Mouse (Mus musculus): Measurements from ENCODE around the gene Zfp599. TPM values are rescaled to one million over a fixed set of nuclear protein-coding genes. Genes with fewer than 3 reads are reported as not detected.
A peak's percentile ranks its signal among the peaks of the same experiment; 100 is the strongest.
"Not testable (repeated sequence)": the region's sequence is repeated elsewhere in the genome, so short reads cannot be mapped to it uniquely, and the experiment has no call there.

Gene Zfp599
- polyA plus RNA-seq, 1 experiment from 2014 or later, result 12.4 TPM

- Histone ChIP-seq H3K36me3 (peaks cover 42% of the 10 kb centered on the region), H3K4me2 (replicated peaks) (no peak overlapping the region), H3K4me3 (no peak overlapping the region), H3K4me1 (0 out of 2 replicates have a peak, but pooled peaks cover 2% of the 10 kb centered on the region), H3K27ac (replicated peaks) (no peak overlapping the region), H3K27me3 (no peaks in the 10 kb centered on the region), H3K9me3 (peaks cover 6% of the 10 kb centered on the region; the same call in 1 of the 2 replicates), H3K9ac (replicated peaks) (no peak overlapping the region)
- 95% methylated on average over 4 of the region's 4 CpGs for WGBS
- no peak for ATAC-seq (replicated peaks)
These were observed 3.1 kb downstream of the Zfp599 start for GRCm38 (mm10) chr9:22256579-22256978.

GRCm38 (mm10) chr9:22244242-22244641, 15.5 kb downstream of the Zfp599 start:
- H3K4me2 ChIP-seq (replicated peaks), result no peak overlapping the region
- ATAC-seq (replicated peaks), result no peak
- H3K9ac ChIP-seq (replicated peaks), result no peak overlapping the region
- peaks cover 10% of the 10 kb centered on the region for H3K9me3 ChIP-seq
- no peak overlapping the region for H3K27ac ChIP-seq (replicated peaks)
- 96% methylated on average over 2 of the region's 2 CpGs for WGBS
- H3K36me3 ChIP-seq, result peaks cover 68% of the 10 kb centered on the region
- H3K4me1 ChIP-seq, result no peaks in the 10 kb centered on the region
- H3K4me3 ChIP-seq, result no peak overlapping the region
- no peaks in the 10 kb centered on the region for H3K27me3 ChIP-seq

DNA sequence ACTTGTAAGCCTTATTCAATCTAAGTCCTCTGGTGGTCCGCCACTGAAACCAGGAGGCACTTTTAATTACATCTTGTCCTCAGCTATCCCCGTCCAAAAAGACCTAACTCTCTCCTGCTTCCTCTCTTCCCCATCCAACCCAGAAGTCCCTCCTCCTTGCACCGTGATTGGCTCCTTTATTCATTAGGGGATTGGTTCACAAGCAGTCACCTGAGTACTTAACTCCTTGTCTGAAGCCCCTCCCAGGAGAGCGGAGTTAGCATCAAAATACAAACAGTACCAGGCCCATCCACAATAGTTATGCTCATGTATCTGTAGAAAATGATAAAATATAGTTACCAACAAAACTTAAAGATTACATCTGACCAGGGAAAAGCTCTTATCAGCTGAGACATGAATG, 19.7 kb downstream of the Zfp599 start:
- ATAC-seq (replicated peaks), result no peak
- WGBS, result 93% methylated on average over 4 of the region's 4 CpGs

DNA sequence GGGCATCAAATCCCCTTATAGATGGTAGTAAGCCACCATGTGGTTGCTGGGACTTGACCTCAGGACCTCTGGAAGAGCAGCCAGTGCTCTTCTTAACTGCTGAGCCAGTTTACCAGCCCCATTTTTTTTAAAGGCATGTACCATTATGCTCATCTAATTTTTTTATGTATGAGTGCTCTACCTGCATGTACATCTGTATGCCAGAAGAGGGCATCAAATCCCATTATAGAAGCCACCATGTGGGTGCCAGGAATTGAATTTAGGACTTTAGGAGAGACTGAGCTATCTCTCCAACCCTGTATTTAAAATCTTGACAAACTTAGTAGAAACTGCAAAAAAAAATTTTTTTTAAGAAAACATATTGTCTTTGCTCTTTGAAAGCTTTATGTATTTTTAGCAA, 29.1 kb downstream of the Zfp599 start:
- Histone ChIP-seq H3K9ac (replicated peaks) (no peak overlapping the region), H3K4me1 (0 out of 2 replicates have a peak, but pooled peaks cover 4% of the 10 kb centered on the region), H3K27ac (replicated peaks) (no peak overlapping the region), H3K36me3 (no peaks in the 10 kb centered on the region), H3K4me3 (no peak overlapping the region), H3K27me3 (no peaks in the 10 kb centered on the region), H3K4me2 (replicated peaks) (no peak overlapping the region), H3K9me3 (no peaks in the 10 kb centered on the region)
- ATAC-seq (replicated peaks), result no peak

More for the DNA sequence above, 19.7 kb downstream of the Zfp599 start:
- H3K4me2 ChIP-seq (replicated peaks), result no peak overlapping the region
- H3K27me3 ChIP-seq, result no peaks in the 10 kb centered on the region
- H3K27ac ChIP-seq (replicated peaks), result no peak overlapping the region
- H3K9ac ChIP-seq (replicated peaks), result no peak overlapping the region
- peaks cover 63% of the 10 kb centered on the region for H3K36me3 ChIP-seq
- H3K4me1 ChIP-seq, result no peaks in the 10 kb centered on the region
- no peak overlapping the region for H3K4me3 ChIP-seq
- no peaks in the 10 kb centered on the region for H3K9me3 ChIP-seq

DNA sequence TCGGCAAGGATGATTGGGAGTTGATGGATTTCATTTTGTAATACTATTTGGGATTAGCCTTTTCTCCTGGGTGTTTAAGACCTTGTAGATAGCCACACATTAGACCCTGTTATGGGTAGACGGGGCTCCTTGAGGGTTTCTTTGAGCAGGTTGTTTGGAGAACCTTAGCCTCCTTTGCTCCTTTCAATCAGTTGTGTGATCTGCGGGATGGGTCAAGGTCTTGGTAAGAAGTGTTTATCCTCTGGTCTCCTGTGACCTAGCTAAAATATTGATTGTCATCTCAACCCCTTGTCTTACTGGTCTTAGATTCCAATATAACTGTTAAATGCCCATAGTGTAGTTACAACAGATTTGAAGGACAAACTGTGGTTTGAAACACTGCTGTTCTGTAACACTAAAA, 29.6 kb downstream of the Zfp599 start:
- no peak overlapping the region for H3K9ac ChIP-seq (replicated peaks)
- 96% methylated on average over 3 of the region's 3 CpGs for WGBS
- 0 out of 2 replicates have a peak, but pooled peaks cover 4% of the 10 kb centered on the region for H3K4me1 ChIP-seq
- H3K27ac ChIP-seq (replicated peaks), result no peak overlapping the region
- ATAC-seq (replicated peaks), result no peak
- H3K9me3 ChIP-seq, result no peaks in the 10 kb centered on the region
- H3K4me2 ChIP-seq (replicated peaks), result no peak overlapping the region
- H3K27me3 ChIP-seq, result no peaks in the 10 kb centered on the region
- H3K4me3 ChIP-seq, result no peak overlapping the region
- no peaks in the 10 kb centered on the region for H3K36me3 ChIP-seq

GRCm38 (mm10) chr9:22229386-22230026, 30.2 kb downstream of the Zfp599 start:
- Histone ChIP-seq H3K9me3 (no peaks in the 10 kb centered on the region), H3K9ac (replicated peaks) (no peak overlapping the region), H3K4me1 (0 out of 2 replicates have a peak, but pooled peaks cover 4% of the 10 kb centered on the region), H3K27me3 (no peaks in the 10 kb centered on the region), H3K4me2 (replicated peaks) (no peak overlapping the region), H3K4me3 (no peak overlapping the region), H3K36me3 (no peaks in the 10 kb centered on the region), H3K27ac (replicated peaks) (no peak overlapping the region)
- WGBS, result 87% methylated on average over 7 of the region's 7 CpGs
- ATAC-seq (replicated peaks), result no peak

DNA sequence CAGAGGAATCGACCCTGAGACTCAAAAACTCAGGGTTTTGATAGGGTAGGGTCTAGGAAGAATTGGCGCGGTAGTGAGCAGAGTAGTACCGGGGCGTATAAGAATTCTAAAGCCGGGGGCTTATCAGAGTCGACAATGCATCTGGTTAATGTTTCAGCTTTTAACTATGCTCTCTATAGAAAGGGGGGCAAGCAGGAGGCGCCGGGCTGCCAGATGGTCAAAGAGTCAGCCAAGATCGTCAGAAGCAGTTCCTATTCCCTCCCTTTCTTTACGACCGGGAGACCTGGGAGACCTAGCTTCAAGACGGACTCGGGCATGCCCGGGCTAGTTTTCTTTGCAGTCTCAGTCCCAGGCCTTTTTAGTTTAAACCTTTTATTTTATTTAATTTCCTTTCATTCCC, 32.8 kb downstream of the Zfp599 start:
- Histone ChIP-seq H3K9me3 (no peaks in the 10 kb centered on the region), H3K27me3 (no peaks in the 10 kb centered on the region), H3K4me2 (replicated peaks) (no peak overlapping the region), H3K27ac (replicated peaks) (no peak overlapping the region), H3K4me1 (0 out of 2 replicates have a peak, but pooled peaks cover 4% of the 10 kb centered on the region), H3K36me3 (no peaks in the 10 kb centered on the region), H3K4me3 (no peak overlapping the region), H3K9ac (replicated peaks) (no peak overlapping the region)
- no peak for ATAC-seq (replicated peaks)
- 92% methylated on average over 15 of the region's 15 CpGs for WGBS

DNA sequence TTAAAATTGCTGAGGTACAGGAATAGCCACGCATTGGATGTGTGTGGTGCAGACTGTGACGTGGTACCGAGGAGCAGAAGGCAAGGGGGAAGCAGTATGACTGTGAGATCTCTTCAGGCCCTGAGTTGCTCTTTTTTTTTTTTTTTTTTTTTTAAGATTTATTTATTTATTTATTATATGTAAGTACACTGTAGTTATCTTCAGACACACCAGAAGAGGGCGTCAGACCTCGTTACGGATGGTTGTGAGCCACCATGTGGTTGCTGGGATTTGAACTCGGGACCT, 33.4 kb downstream of the Zfp599 start:
- ATAC-seq (replicated peaks); H3K9me3 ChIP-seq; H3K27ac ChIP-seq (replicated peaks); H3K36me3 ChIP-seq; H3K27me3 ChIP-seq; H3K4me1 ChIP-seq: not testable (repeated sequence)
- Histone ChIP-seq H3K4me2 (replicated peaks) (peak overlapping the region; percentile 70), H3K4me3 (peak overlapping the region; percentile 89), H3K9ac (replicated peaks) (peak overlapping the region; percentile 67; the same call in 1 of the 2 replicates)
- WGBS, result 72% methylated on average over 7 of the region's 7 CpGs

- peak within 1 kb of the TSS; percentile 89 for H3K27ac ChIP-seq (replicated peaks)
- no peaks in the 10 kb centered on the region for H3K36me3 ChIP-seq
- peak; percentile 99 for ATAC-seq (replicated peaks)
- peak within 1 kb of the TSS; percentile 70 for H3K4me2 ChIP-seq (replicated peaks)
- H3K9me3 ChIP-seq, result no peaks in the 10 kb centered on the region
- 2% methylated on average over 35 of the region's 35 CpGs for WGBS
- no peaks in the 10 kb centered on the region for H3K27me3 ChIP-seq
- H3K4me3 ChIP-seq, result peak within 1 kb of the TSS; percentile 89
- H3K9ac ChIP-seq (replicated peaks), result peak within 1 kb of the TSS; percentile 67
- H3K4me1 ChIP-seq, result 0 out of 2 replicates have a peak, but pooled peaks cover 4% of the 10 kb centered on the region
These were observed 33.9 kb downstream of the Zfp599 start, which contains the start of gene Zfp809 for GRCm38 (mm10) chr9:22225581-22226388. TSS of gene Zfp809 (plus strand) at chr9:22225714.

DNA sequence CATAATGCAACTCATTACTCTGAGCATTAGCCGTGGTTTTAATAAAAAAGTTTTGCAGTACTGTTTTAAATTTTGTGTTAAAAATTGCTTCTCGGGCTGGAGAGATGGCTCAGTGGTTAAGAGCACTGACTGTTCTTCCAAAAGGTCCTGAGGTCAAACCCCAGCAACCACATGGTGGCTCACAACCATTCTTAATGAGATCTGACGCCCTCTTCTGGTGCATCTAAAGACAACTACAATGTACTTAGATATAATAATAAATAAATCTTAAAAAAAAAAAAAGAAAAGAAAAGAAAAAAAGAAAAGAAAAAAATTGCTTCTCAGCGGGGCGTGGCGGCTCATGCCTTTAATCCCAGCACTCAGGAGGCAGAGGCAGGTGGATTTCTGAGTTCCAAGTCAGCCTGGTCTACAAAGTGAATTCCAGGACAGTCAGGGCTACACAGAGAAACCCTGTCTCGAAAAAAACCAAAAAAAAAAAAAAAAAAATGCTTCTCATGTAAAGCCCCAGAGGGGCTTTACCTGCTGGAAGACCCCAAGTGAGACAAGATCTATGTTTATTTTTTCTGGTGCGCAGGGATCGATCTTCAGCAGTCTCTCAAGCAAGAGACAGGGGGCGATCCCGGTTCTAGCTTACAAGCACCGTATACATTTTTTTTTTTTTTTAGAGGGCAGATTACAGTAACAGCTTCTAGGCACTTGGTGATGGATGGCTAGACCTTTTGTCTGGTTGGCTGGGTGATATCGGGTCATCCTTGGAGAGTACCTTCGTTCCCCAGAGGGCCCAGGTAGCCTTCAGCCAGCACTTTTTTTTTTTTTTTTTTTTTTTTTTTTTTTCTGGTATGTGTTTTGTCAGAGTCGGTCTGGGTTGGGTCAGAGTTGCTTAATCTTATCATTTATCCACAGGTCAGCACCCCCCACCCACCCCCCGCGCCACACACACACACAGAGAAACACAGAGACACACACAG, 34.9 kb downstream of the Zfp599 start:
- H3K4me1 ChIP-seq, result 0 out of 2 replicates have a peak, but pooled peaks cover 4% of the 10 kb centered on the region
- H3K27me3 ChIP-seq, result no peaks in the 10 kb centered on the region
- WGBS, result 27% methylated on average over 17 of the region's 17 CpGs

GRCm38 (mm10) chr9:22224066-22224465, 35.6 kb downstream of the Zfp599 start:
- no peaks in the 10 kb centered on the region for H3K9me3 ChIP-seq
- WGBS, result 94% methylated on average over 4 of the region's 4 CpGs
- no peak overlapping the region for H3K9ac ChIP-seq (replicated peaks)
- H3K4me3 ChIP-seq, result no peak overlapping the region
- ATAC-seq (replicated peaks), result no peak
- no peaks in the 10 kb centered on the region for H3K36me3 ChIP-seq
- H3K4me2 ChIP-seq (replicated peaks), result no peak overlapping the region
- H3K27me3 ChIP-seq, result no peaks in the 10 kb centered on the region
- H3K4me1 ChIP-seq, result 0 out of 2 replicates have a peak, but pooled peaks cover 4% of the 10 kb centered on the region
- H3K27ac ChIP-seq (replicated peaks), result no peak overlapping the region

More for the DNA sequence above, 34.9 kb downstream of the Zfp599 start:
- Histone ChIP-seq H3K27ac (replicated peaks) (peak overlapping the region; percentile 89), H3K9ac (replicated peaks) (peak overlapping the region; percentile 37), H3K4me3 (peak overlapping the region; percentile 89), H3K9me3 (no peaks in the 10 kb centered on the region), H3K4me2 (replicated peaks) (peak overlapping the region; percentile 70), H3K36me3 (no peaks in the 10 kb centered on the region)
- ATAC-seq (replicated peaks), result peak; percentile 80; the same call in 1 of the 2 replicates

Measured in forebrain, embryonic 15.5 days (tissue).